Mouse (Mus musculus): ENCODE results near the gene Pbx3.

The Pbx3 gene

GRCm38 (mm10) chr2:34372305-34373301 is at the start of gene Pbx3:
Gene Pbx3, minus strand, starts transcription at chr2:34373142.
- DNase-seq (ENCODE audit: low read depth, low spot score), result peak; percentile 95

- DNase-seq (ENCODE audit: low read depth, low spot score), result no peak
Observed at GRCm38 (mm10) chr2:34420256-34420655, 47.3 kb upstream of the Pbx3 start.

- no peak for DNase-seq (ENCODE audit: low read depth, low spot score)
Observed at GRCm38 (mm10) chr2:34409741-34410340, 36.9 kb upstream of the Pbx3 start.

DNA sequence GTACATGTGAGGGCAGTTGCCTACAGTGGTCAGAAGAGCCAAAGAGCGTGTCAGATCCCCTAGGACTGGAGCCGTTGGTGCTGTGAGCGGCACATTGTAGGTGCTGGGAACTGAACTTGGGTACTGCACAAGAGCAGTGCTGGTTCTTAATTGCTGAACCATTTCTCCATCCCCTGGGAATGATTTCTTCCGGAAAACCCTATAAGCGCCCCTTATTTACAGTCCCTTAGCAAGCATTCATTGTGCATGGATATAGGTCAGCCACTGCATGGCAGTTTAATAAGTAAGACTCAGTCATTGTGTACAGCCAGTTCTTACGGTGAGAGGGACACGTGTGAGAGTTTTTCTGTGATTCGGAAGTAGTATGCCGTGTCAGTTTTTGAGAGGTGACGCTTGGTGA is 35.4 kb upstream of the Pbx3 start:
- DNase-seq (ENCODE audit: low read depth, low spot score), result no peak

DNA sequence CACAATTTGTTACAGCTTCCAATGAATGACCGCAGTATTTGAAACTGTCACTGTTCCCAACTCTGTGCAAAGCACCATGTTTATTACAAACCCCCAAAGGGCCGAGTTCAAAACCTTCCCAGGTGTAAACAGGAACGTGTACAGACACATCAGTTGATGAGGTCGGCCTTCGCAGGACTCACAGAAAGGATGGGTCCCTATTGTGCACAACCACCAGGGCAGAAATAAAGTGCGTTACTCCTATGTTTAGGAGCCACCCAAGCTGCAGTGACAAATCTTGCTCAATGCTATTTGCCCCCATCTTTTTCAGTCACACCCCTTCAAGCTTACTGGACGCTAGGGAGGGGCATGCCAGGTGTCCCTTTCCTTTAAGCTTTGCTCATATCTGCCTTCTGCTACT is 34.7 kb upstream of the Pbx3 start:
- DNase-seq (ENCODE audit: low read depth, low spot score), result no peak

DNA sequence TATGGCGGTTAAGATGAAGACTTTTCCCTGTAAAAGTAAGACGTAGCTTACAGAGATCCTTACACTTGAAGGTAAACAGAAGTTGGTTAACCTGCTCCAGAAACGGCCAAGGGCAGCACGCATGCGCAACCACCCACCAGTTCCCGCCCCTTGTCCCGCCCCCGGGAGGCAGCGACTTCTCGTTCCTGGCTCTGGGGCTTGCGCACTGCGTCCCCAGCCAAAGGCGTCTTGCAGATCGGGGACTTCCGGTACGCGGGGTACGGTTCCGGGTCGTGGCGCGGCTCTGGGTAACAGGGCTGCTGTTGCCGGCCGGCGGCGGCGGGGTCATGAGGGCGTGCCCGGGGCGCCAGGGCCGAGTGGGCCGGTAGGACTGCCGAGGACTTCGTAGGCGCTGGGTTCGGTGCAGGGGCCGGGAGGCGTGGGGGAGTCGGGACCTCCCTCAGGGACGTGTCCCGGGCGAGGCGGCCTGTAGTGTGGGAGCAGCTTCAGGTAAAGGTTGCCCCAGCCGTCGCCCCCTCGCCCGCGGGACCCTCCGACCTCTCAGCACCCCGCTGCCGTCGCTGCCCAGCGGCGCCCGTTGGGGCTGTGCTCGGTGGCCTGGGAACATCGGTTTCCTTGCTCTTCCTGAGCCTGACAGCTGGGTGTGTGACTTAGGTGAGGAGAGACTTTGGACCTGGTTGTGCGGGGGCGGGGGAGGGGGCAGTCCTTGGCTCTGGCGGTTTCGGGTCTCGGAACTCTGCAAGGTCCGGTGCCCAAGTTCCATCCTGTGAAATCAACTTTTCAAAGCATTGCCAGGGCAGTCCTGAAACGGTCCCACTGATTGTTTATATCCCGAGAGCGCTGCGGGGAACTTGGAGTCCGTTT is 33.9 kb upstream of the Pbx3 start, which contains the start of gene Mapkap1:
TSS of gene Mapkap1 (plus strand) at position 171 of the 864 bp plus-strand sequence.
- peak; percentile 99 for DNase-seq (ENCODE audit: low read depth, low spot score)

- no peak for DNase-seq (ENCODE audit: low read depth, low spot score)
Observed at GRCm38 (mm10) chr2:34399535-34399934, 26.6 kb upstream of the Pbx3 start.

DNA sequence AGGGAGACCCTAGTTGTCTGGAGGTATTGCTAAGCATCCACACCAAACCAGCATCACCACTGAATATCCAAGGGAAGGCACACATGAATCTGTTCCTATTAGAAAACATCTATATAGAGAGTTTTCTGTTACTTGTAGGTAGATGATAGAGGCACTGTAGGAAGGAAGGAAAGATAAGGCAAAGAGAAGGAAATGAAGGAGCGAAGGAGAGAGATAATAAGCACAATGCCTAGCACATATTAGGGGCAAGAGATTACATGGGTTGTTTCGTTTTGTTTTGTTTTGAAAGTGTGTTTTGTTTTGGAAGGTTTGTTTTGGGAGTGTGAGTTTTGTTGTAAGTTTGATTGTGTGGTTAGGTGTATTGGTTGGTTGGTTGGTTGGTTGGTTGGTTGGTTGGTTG is 6.0 kb upstream of the Pbx3 start:
- no peak for DNase-seq (ENCODE audit: low read depth, low spot score)

GRCm38 (mm10) chr2:34374349-34374748 is 1.4 kb upstream of the Pbx3 start:
- no peak for DNase-seq (ENCODE audit: low read depth, low spot score)

DNA sequence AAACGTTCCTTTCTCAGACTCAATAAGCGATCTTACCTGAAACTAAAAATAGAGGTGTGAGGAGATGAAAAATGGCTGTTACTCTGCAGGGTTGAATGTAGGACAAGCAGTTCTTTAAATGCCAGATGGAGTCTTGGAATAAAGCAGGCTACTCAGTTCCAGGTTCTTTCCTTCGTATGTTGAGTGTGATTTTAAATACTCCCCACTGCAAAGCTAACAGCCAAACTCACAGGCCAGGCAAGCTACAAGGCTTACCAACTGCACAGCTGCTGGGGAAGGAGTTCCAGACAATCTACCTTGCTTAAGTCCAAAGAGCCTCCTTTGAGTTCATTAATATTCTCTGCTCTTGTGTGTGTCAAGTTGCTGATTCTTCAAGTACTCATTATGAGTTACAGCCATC is 944 bp upstream of the Pbx3 start:
- DNase-seq (ENCODE audit: low read depth, low spot score), result peak; percentile 56

DNA sequence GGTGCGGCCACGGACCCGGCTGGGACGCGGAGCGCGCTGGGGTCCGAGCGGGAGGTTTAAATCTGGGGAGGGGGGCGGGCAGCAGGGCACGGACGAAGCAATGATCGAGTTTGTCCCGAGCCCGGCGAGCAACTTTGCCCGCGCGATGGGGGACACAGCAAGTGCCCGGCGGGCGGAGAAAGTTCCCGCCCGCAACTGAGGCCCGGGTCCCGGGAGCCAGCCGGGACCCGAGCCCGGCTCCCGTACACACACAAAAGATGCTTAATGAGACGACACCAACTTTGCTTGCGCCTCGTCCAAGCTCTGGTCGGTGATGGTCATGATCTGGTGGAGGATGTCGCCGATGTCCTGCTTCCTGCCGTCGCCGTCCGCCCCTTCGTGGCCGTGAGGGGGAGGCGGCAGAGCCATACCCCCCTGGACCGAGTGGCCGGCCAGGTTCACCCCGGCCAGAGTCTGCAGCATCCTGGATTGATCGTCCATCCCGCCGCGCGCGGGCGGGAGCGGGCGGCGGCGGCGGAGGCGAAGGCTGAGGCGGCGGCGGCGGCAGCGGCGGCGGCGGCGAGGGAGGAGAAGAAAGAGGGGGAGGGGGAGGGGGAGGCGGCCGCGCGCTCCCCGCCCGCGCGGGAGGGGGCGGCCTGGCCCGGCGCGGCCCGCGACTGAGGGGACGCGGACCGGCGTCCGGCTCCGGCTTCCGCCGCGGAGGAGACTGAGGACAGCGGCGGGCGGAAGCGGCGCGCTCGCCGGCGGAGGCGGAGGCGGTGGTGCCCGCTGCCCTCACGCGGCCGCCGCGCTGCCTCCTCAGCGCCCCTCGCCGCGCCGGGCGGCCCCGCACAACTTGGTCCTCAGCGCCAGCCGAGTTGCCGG is 1.3 kb downstream of the Pbx3 start:
- DNase-seq (ENCODE audit: low read depth, low spot score), result peak; percentile 57

DNA sequence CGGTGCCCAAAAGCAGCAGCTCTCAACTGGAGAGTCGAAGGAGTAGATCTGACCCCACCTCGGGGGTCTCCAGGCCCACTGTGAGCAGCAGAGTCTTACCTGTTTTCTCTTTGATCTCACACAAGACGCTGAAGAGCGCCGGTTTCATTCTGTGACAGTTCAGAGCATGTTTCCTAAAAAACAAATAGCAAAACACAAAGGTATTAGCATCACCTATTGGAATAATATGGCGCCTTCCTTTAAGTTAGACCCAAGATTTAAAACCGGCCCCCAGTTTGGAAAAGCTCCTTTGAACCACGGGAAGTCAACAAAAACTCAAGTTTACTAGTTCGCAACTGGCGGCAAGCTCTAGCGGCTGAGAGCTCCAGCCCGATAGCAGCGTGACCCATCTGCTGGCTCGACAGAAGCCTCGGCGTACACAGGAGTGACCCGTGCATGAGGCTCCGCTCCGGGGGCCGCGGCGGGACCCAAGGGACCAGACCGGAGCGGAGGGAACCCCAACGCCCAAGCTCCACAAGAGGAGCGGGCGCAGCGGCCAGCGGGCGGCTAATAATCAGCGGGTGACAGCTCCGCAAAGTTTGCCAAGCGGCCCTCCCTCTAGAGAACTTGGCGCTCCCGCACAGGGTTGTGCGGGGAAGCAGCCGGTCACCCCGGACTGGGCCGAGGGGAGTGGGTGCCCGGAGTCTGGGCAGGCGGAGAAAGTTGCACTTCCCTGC is 2.1 kb downstream of the Pbx3 start:
- peak; percentile 36 for DNase-seq (ENCODE audit: low read depth, low spot score)

DNA sequence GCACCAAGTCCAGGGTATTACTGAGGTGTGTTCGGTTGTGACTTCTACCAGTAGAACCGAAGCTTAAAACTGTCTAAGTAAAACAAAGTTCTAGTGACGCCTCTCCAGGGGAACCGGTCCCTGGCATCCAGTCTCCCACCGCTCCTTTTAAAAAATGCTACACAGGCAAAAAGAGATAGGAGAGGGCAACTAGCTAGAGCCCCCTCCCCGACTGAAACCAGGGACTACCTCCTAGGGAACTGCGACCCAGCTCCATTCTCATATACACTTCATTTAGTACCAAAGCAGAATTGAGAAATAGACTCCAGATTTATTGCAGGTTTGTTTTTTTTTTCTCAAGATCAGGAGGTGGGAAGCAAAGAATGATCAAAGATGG is 2.6 kb downstream of the Pbx3 start:
- no peak for DNase-seq (ENCODE audit: low read depth, low spot score)

DNA sequence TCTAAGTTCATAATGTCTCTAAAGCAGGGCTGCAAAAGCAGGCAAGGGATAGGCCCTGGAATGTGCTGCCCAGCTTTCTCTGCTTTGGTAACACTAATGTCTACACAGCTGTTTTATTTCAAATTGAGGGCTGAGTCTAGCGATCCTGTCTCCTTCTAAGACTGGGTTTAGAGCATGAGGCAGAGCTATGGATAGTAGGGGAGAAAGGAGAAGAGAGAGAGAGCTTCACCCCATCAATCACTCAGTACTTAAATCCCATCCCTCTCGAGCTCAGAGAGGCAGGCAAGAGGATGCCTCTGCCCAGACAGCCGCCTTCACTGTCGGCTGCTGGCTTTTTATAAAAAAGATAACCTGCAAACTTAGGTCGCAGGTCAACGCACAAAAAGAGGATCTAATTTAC is 4.5 kb downstream of the Pbx3 start:
- no peak for DNase-seq (ENCODE audit: low read depth, low spot score)

DNA sequence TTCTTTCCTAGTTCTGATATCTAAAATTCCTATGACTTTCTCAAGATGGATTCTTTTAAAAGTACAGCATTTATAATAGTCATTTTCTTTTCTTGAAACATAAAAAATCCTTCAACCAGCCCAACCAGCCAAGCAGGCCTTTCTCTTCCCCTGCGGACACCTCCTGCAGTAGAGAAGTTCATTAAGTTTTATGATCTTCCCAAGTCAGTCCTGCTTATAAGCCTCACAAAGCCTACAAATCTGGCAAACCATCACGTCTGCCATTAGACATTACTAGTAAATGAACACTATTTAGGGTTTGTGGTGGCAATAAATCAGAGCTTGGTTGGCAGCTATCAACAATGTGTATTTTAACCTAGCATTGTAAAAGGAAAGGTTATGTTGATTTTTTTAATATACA is 5.9 kb downstream of the Pbx3 start:
- DNase-seq (ENCODE audit: low read depth, low spot score), result no peak

- peak; percentile 41 for DNase-seq (ENCODE audit: low read depth, low spot score)
Observed at GRCm38 (mm10) chr2:34363678-34364077, 9.3 kb downstream of the Pbx3 start.

DNA sequence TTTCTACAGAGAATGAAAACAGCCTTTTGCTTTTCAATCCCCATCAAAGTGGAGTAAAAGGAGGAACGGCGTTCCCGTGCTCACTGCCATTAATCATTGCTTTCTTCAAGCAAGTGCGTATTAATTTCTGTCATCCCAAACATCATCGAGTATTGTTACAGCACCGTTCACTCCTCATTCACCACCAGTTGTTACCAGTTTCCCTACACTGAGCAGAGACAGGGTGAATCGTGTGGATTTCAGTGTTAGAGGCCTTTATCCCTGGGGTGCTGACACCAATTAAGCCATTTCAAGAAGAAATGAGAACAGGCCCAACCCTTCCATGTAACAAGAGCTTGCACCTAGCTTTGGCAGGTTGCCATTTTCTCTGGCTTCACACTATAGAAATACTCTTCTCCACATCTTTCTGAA is 17.1 kb downstream of the Pbx3 start:
- DNase-seq (ENCODE audit: low read depth, low spot score), result peak; percentile 47

GRCm38 (mm10) chr2:34352006-34352405 is 20.9 kb downstream of the Pbx3 start:
- DNase-seq (ENCODE audit: low read depth, low spot score), result no peak

- DNase-seq (ENCODE audit: low read depth, low spot score), result peak; percentile 20
Observed at GRCm38 (mm10) chr2:34347096-34347495, 25.8 kb downstream of the Pbx3 start.

DNA sequence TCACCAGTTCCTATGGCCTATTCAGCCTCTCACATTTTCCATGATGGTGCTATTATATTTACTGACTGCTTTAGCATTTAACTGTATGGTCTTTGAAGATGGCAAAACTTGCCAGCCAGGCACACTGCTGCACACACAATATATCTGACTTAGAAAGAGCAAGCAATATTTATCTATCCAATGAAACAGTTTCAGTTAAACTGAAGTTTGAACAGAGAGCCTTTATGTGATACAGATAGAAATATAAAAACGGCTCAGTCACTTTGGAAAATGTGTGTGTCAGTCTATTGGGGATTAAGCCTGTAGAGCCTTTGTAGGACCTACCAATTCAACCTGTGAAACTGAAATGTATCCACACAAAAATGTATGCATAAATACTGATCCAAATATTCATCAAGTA is 74.3 kb downstream of the Pbx3 start:
- no peak for DNase-seq (ENCODE audit: low read depth, low spot score)
